ENCODE assay signal across 8 mouse cellular contexts in the genomic region with DNA sequence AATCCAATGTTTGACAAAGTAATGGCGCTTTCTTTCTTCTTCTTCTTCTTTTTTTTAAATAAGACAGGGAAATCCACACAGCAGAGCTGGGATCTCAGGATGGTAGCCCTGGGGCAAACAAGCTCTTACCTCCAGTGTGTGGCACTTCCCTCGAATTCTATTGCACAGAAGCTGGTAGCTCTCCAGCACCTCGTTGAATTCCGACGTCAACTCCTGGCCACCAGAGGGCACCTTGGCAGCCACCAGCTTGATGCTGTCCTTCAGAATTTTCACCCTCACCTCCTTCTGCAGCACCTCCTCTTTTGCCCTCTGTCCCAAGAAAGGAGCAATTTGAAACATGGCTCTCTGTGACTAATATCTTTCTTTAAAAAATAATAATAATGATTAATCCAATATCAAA.
DNase-seq lines count a peak whose midpoint lies in the region; ATAC-seq and TF ChIP-seq lines count a peak whose summit lies in the region.

No protein-coding gene starts in this region.

- peak; percentile 67 to 78 for DNase-seq in heart, adult 18-20 months
- peak; percentile 85 for DNase-seq in hindbrain, postnatal 0 days (ENCODE audit: low spot score)
- DNase-seq in left cerebral cortex, adult 2 months (ENCODE audit: extremely low spot score in 1 of 2, low spot score in 2 of 2) = peak; percentile 62 to 73
- DNase-seq in midbrain, embryonic 14.5 days = peak; percentile 85
- peak; percentile 25 to 46 for DNase-seq in spleen, postnatal 36 days (ENCODE audit: low spot score in 2 of 2)

- H3K27ac ChIP-seq in heart, embryonic 12.5 days (ENCODE audit: poor library complexity, severe bottlenecking) = no peak overlapping the region
- H3K27ac ChIP-seq in forebrain, embryonic 15.5 days (replicated peaks) = no peak overlapping the region
- H3K27ac ChIP-seq in hindbrain, postnatal 0 days = no peak overlapping the region
- H3K27ac ChIP-seq in left cerebral cortex, adult 2 months = no peak overlapping the region
- H3K27ac ChIP-seq in midbrain, embryonic 14.5 days (replicated peaks; ENCODE audit: low read depth, low read length) = no peak overlapping the region

- peak; percentile 82 for TF ChIP-seq CTCF in hindbrain, postnatal 0 days (IDR thresholded peaks at IDR 0.05; ENCODE audit: low read depth)
- TF ChIP-seq CTCF in left cerebral cortex, adult 2 months (IDR thresholded peaks at IDR 0.05) = peak; percentile 69

- no peaks in the 10 kb centered on the region for H3K27me3 ChIP-seq in heart, embryonic 12.5 days (replicated peaks)
- no peaks in the 10 kb centered on the region for H3K27me3 ChIP-seq in forebrain, embryonic 15.5 days
- no peaks in the 10 kb centered on the region for H3K27me3 ChIP-seq in hindbrain, postnatal 0 days (ENCODE audit: insufficient read depth, low read length)
- H3K27me3 ChIP-seq in midbrain, embryonic 14.5 days (ENCODE audit: control insufficient read depth, insufficient read depth, low read length) = no peaks in the 10 kb centered on the region

- intact Hi-C loops in left cerebral cortex, adult 2 months (cut with DNase I) = loop anchor here (2.0 to 5.0 kb wide), 3 partner anchors 177 to 307 kb away; a partner anchor contains a TSS

- no peak for ATAC-seq in heart, embryonic 12.5 days (ENCODE audit: insufficient number of reproducible peaks, low FRiP score)
- ATAC-seq in cerebellum, adult (ENCODE audit: insufficient number of reproducible peaks, low FRiP score, low TSS enrichment) = peak; percentile 73
- ATAC-seq in forebrain, embryonic 15.5 days (replicated peaks) = peak; percentile 63; the same call in 1 of the 2 replicates
- ATAC-seq in hindbrain, postnatal 0 days = peak; percentile 64
- ATAC-seq in midbrain, embryonic 14.5 days (ENCODE audit: low FRiP score, low TSS enrichment) = 0 out of 2 replicates have a peak, but pooled peaks have one; percentile 55

- H3K9me3 ChIP-seq in heart, embryonic 12.5 days (replicated peaks) = no peaks in the 10 kb centered on the region
- H3K9me3 ChIP-seq in forebrain, embryonic 15.5 days = no peaks in the 10 kb centered on the region
- no peaks in the 10 kb centered on the region for H3K9me3 ChIP-seq in hindbrain, postnatal 0 days (ENCODE audit: low read length)
- no peaks in the 10 kb centered on the region for H3K9me3 ChIP-seq in midbrain, embryonic 14.5 days (ENCODE audit: control insufficient read depth, low read length)

- 23% methylated on average over 5 of the region's 5 CpGs for WGBS in heart, embryonic 12.5 days
- WGBS in forebrain, embryonic 15.5 days = 19% methylated on average over 5 of the region's 5 CpGs
- 18% methylated on average over 5 of the region's 5 CpGs for whole genome bisulfite sequencing in hindbrain, postnatal 0 days
- WGBS in midbrain, embryonic 14.5 days = 19% methylated on average over 5 of the region's 5 CpGs

- peaks cover 35% of the 10 kb centered on the region for H3K36me3 ChIP-seq in heart, embryonic 12.5 days
- H3K36me3 ChIP-seq in forebrain, embryonic 15.5 days = no peaks in the 10 kb centered on the region
- no peaks in the 10 kb centered on the region for H3K36me3 ChIP-seq in hindbrain, postnatal 0 days (ENCODE audit: insufficient read depth, low read length)
- no peaks in the 10 kb centered on the region for H3K36me3 ChIP-seq in midbrain, embryonic 14.5 days (ENCODE audit: control insufficient read depth, insufficient read depth, low read length)

- H3K9ac ChIP-seq in heart, embryonic 12.5 days = no peak overlapping the region
- H3K9ac ChIP-seq in forebrain, embryonic 15.5 days (replicated peaks) = no peak overlapping the region
- H3K9ac ChIP-seq in hindbrain, postnatal 0 days (replicated peaks; ENCODE audit: low read length) = no peak overlapping the region
- no peak overlapping the region for H3K9ac ChIP-seq in midbrain, embryonic 14.5 days (replicated peaks; ENCODE audit: low read length)

- H3K4me1 ChIP-seq in heart, embryonic 12.5 days (replicated peaks) = peaks cover 13% of the 10 kb centered on the region
- no peaks in the 10 kb centered on the region for H3K4me1 ChIP-seq in forebrain, embryonic 15.5 days
- no peaks in the 10 kb centered on the region for H3K4me1 ChIP-seq in hindbrain, postnatal 0 days (ENCODE audit: insufficient read depth, low read length)
- no peaks in the 10 kb centered on the region for H3K4me1 ChIP-seq in midbrain, embryonic 14.5 days (ENCODE audit: control insufficient read depth, insufficient read depth, low read length)

- H3K4me2 ChIP-seq in heart, embryonic 12.5 days = no peak overlapping the region
- no peak overlapping the region for H3K4me2 ChIP-seq in forebrain, embryonic 15.5 days (replicated peaks)
- no peak overlapping the region for H3K4me2 ChIP-seq in hindbrain, postnatal 0 days (ENCODE audit: low read depth, low read length)
- H3K4me2 ChIP-seq in midbrain, embryonic 14.5 days (ENCODE audit: low read length) = no peak overlapping the region

- H3K4me3 ChIP-seq in heart, embryonic 12.5 days = no peak overlapping the region
- H3K4me3 ChIP-seq in forebrain, embryonic 15.5 days = no peak overlapping the region
- no peak overlapping the region for H3K4me3 ChIP-seq in hindbrain, postnatal 0 days (ENCODE audit: low read length)
- H3K4me3 ChIP-seq in left cerebral cortex, adult 2 months = no peak overlapping the region
- H3K4me3 ChIP-seq in midbrain, embryonic 14.5 days (replicated peaks; ENCODE audit: low read depth, low read length) = no peak overlapping the region
